Mouse (Mus musculus): ENCODE measurements at regions not wholly inside any gene's neighbourhood (a gene's known extent, or its start where the extent isn't known, plus 50 kb on each side); places are given as distances from the start of the nearest gene placed in this dataset.

DNA sequence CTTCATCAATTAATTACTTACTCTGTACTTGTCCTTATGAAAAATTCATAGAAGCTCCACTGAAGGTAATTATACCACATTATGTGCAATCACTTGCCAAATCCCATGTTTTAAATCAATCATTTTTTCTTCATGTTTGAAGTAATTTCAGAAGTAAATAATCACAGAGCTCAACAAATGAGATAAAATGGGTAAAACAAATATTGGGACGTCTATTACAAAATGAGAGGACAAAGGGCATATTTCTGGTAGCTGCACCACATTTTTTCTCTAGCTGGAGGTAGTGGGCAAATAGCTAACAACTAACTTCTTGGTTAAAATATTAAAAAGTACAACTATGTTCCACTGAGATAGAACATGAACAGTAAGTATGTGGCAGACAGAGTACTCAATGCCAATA lies 681.3 kb upstream of the Pot1a start:
- Histone ChIP-seq H3K4me3 (ENCODE audit: low read length) (no peak overlapping the region), H3K4me2 (ENCODE audit: low read length) (no peak overlapping the region), H3K36me3 (ENCODE audit: control insufficient read depth, insufficient read depth, low read length) (no peaks in the 10 kb centered on the region), H3K27me3 (replicated peaks; ENCODE audit: control insufficient read depth, insufficient read depth, low read length) (no peaks in the 10 kb centered on the region), H3K27ac (ENCODE audit: low read depth, low read length) (no peak overlapping the region), H3K9me3 (ENCODE audit: control insufficient read depth, low read length) (no peaks in the 10 kb centered on the region), H3K4me1 (ENCODE audit: control insufficient read depth, insufficient read depth, low read depth, low read length) (no peaks in the 10 kb centered on the region), H3K9ac (ENCODE audit: low read depth, low read length) (no peak overlapping the region)
- ATAC-seq, result no peak
- 73% methylated on average over 1 of the region's 1 CpGs for WGBS

DNA sequence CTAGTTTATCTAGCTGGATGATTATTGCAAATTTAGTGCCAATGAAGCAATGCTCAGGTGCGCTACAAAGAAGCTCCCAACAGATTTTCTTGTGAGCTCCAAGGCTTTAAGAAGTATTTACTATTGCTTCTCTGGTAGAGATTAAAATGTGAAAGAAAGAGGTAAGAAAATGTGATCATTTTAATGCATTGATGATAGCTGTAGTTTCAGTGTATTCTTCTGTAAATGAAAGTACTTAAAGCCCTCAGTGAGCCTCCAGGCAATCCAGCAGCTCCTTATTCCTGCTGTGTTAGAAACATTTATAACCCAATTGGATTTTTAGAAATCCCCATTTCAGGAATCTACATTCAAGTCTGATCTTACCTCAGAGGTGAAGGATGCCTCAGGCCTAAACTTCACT lies 675.4 kb upstream of the Pot1a start:
- no peak overlapping the region for H3K9ac ChIP-seq (ENCODE audit: low read depth, low read length)
- H3K27me3 ChIP-seq (replicated peaks; ENCODE audit: control insufficient read depth, insufficient read depth, low read length), result no peaks in the 10 kb centered on the region
- H3K27ac ChIP-seq (ENCODE audit: low read depth, low read length), result no peak overlapping the region
- H3K36me3 ChIP-seq (ENCODE audit: control insufficient read depth, insufficient read depth, low read length), result no peaks in the 10 kb centered on the region
- no peak overlapping the region for H3K4me2 ChIP-seq (ENCODE audit: low read length)
- no peak overlapping the region for H3K4me3 ChIP-seq (ENCODE audit: low read length)
- H3K4me1 ChIP-seq (ENCODE audit: control insufficient read depth, insufficient read depth, low read depth, low read length), result no peaks in the 10 kb centered on the region
- 90% methylated on average over 1 of the region's 1 CpGs for WGBS
- no peaks in the 10 kb centered on the region for H3K9me3 ChIP-seq (ENCODE audit: control insufficient read depth, low read length)
- ATAC-seq, result no peak

DNA sequence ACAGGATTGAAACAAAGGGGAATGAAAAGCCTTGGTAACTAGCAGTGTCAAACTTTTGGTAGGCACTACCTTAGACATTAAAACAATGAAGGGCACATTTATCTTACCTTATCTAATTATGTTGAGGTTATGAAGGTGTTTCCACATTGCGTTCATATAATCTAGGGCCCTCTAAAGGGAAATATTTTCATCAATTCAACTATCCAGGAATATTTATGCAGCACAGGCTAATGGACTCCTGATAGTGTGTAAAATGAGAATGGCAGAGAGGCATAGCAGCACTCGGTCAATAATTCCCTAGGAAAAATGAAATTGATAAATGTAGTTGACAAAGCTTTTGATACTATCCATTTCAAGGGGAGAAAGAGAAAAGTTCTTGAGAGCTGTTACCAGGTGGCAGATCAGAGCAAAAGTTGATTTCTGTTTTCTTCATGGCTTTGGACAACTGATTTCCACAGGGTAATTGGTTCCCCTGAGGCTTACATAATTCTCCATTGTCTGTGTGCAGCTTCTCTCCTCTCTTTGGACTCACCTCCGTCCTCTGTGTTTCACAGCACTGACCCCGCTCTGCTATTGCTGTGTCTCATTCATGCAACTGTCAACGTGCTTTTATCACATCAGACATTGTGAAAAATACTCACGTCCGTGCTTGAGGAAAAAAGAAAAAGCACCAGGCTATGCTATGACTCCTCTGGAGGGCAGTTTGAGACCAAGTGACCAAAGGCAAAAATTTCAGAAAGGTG lies 632.3 kb upstream of the Pot1a start:
- H3K27ac ChIP-seq (ENCODE audit: low read depth, low read length), result no peak overlapping the region
- no peaks in the 10 kb centered on the region for H3K36me3 ChIP-seq (ENCODE audit: control insufficient read depth, insufficient read depth, low read length)
- no peak for ATAC-seq
- WGBS, result 24% methylated on average over 7 of the region's 7 CpGs
- H3K4me1 ChIP-seq (ENCODE audit: control insufficient read depth, insufficient read depth, low read depth, low read length), result no peaks in the 10 kb centered on the region
- H3K9me3 ChIP-seq (ENCODE audit: control insufficient read depth, low read length), result no peaks in the 10 kb centered on the region
- H3K4me2 ChIP-seq (ENCODE audit: low read length), result no peak overlapping the region
- H3K27me3 ChIP-seq (replicated peaks; ENCODE audit: control insufficient read depth, insufficient read depth, low read length), result no peaks in the 10 kb centered on the region
- H3K9ac ChIP-seq (ENCODE audit: low read depth, low read length), result no peak overlapping the region
- H3K4me3 ChIP-seq (ENCODE audit: low read length), result no peak overlapping the region

DNA sequence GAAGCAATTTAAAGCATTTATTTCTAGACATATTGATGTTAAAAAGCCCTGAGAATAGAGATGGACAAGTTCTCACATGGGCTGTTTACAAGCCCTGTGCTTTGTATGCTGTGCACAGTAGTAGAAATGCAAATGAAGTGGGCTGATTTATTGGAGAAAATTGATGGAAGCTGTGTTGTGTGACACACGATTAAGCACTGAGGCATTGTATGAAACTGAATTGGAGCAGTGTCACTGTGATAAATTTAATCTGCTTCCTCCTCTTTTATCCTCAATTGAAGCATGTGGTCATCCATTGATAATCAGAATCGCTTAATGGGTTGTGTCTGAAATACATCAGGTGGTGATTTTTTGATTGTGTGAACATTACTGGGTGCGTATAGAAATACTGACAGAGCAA lies 631.4 kb upstream of the Pot1a start:
- no peaks in the 10 kb centered on the region for H3K36me3 ChIP-seq (ENCODE audit: control insufficient read depth, insufficient read depth, low read length)
- ATAC-seq, result peak; percentile 70
- no peaks in the 10 kb centered on the region for H3K9me3 ChIP-seq (ENCODE audit: control insufficient read depth, low read length)
- H3K27me3 ChIP-seq (replicated peaks; ENCODE audit: control insufficient read depth, insufficient read depth, low read length), result no peaks in the 10 kb centered on the region
- H3K4me3 ChIP-seq (ENCODE audit: low read length), result no peak overlapping the region
- WGBS, result 23% methylated on average over 3 of the region's 3 CpGs
- no peak overlapping the region for H3K27ac ChIP-seq (ENCODE audit: low read depth, low read length)
- H3K4me2 ChIP-seq (ENCODE audit: low read length), result no peak overlapping the region
- H3K9ac ChIP-seq (ENCODE audit: low read depth, low read length), result no peak overlapping the region
- no peaks in the 10 kb centered on the region for H3K4me1 ChIP-seq (ENCODE audit: control insufficient read depth, insufficient read depth, low read depth, low read length)

All from hindbrain, embryonic 16.5 days (tissue).